Mouse (Mus musculus) thymus, adult 2 months (tissue): ENCODE data around the gene Zfpm1.

Source experiments
- CTCF ChIP-seq: fragments of 200-500 bp; IDR thresholded peaks from 2 replicates; pipeline ENCODE4 v1.5.1; 2012; ENCODE audit warnings: mild to moderate bottlenecking, control low read depth, low read length, moderate library complexity, borderline replicate concordance; ENCODE audit not compliant: control insufficient read depth, poor library complexity, insufficient read depth; ENCODE audit errors: extremely low read depth
- POLR2A ChIP-seq: fragments of 200-500 bp; IDR thresholded peaks from 2 replicates; pipeline ENCODE4 v1.6.1; 2012; ENCODE audit warnings: mild to moderate bottlenecking, low read length, control low read depth, moderate library complexity; ENCODE audit not compliant: control insufficient read depth, poor library complexity, insufficient read depth; ENCODE audit errors: extremely low read depth

- TF ChIP-seq POLR2A = no peak
- TF ChIP-seq CTCF = no peak
Observed at GRCm38 (mm10) chr8:122317918-122318475, 36.1 kb downstream of the Zfpm1 start.
